Mouse (Mus musculus): ENCODE data around the gene Gm3336.

- no peak for TF ChIP-seq CTCF (IDR thresholded peaks at IDR 0.05; ENCODE audit: low read depth, low read length)
- TF ChIP-seq POLR2A (IDR thresholded peaks at IDR 0.05; ENCODE audit: extremely low read depth, insufficient read depth, low read length) = no peak
Observed at GRCm38 (mm10) chr8:70748246-70749096, 30.1 kb downstream of the Gm3336 start.

All from liver, adult 2 months (tissue).